Mouse (Mus musculus) CD4-positive, CD25-positive, alpha-beta regulatory T cell, adult 9 weeks (primary cell): ENCODE results near the gene U2af2. TPM values are rescaled to one million over a fixed set of nuclear protein-coding genes. Genes with fewer than 3 reads are reported as not detected.

ENCODE experiments used
- polyA plus RNA-seq: library from polyadenylated mRNA; unstranded; fragments of 100-300 nt; shearing (Covaris generic); gene quantifications from one replicate; pipeline ENCODE4 v1.2.1, GENCODE M21; 2017

U2af2 gene
- polyA plus RNA-seq, result 105 TPM

GRCm38 (mm10) chr7:5061774-5062359 lies at the start of gene U2af2:
Gene U2af2 (plus strand): TSS chr7:5062143.

GRCm38 (mm10) chr7:5014251-5015117 lies 47.5 kb upstream of the U2af2 start, which contains the start of the genes Zfp524 and Fiz1:
Gene Zfp524 (plus strand): TSS chr7:5014415.
Gene Fiz1 (minus strand): TSS chr7:5014697.

GRCm38 (mm10) chr7:5015118-5016001 lies 46.6 kb upstream of the U2af2 start, which contains the start of gene Gm44973:
Gene Gm44973 (plus strand): TSS chr7:5015496.

GRCm38 (mm10) chr7:5020000-5020681 lies 41.8 kb upstream of the U2af2 start, which contains the start of the genes Zfp865 and Ccdc106:
Gene Zfp865 (plus strand): TSS chr7:5020376.
Gene Ccdc106 (plus strand): TSS chr7:5020553.

GRCm38 (mm10) chr7:5033818-5034217 lies 28.1 kb upstream of the U2af2 start, which contains the start of gene 4632433K11Rik:
Gene 4632433K11Rik (plus strand): TSS chr7:5034118.

GRCm38 (mm10) chr7:5038109-5038732 lies 23.7 kb upstream of the U2af2 start, which contains the start of gene Zfp784:
Gene Zfp784 (minus strand): TSS chr7:5038446.

GRCm38 (mm10) chr7:5051193-5052192 lies 10.4 kb upstream of the U2af2 start, which contains the start of gene Zfp580:
Gene Zfp580 (plus strand): TSS chr7:5051538.

GRCm38 (mm10) chr7:5080010-5080751 lies 18.2 kb downstream of the U2af2 start, which contains the start of gene Epn1:
Gene Epn1 (plus strand): TSS chr7:5080235.

GRCm38 (mm10) chr7:5116850-5117249 lies 54.9 kb downstream of the U2af2 start, which contains the start of gene Rfpl4:
Gene Rfpl4 (minus strand): TSS chr7:5116950.

GRCm38 (mm10) chr7:5125549-5126406 lies 63.8 kb downstream of the U2af2 start, which contains the start of gene Rasl2-9:
Gene Rasl2-9 (minus strand): TSS chr7:5125950.

Other genes starting within 250 kb of the U2af2 start
- gene Ube2s, start 249.6 kb upstream of the U2af2 start, polyA plus RNA-seq, result 80.0 TPM
- not detected for gene Shisa7, start 217.4 kb upstream of the U2af2 start, polyA plus RNA-seq
- 44.2 TPM for gene Isoc2b, start 191.9 kb upstream of the U2af2 start, polyA plus RNA-seq
- 1.1 TPM for gene Isoc2a, start 185.0 kb upstream of the U2af2 start, polyA plus RNA-seq
- gene Gm36210, start 155.6 kb upstream of the U2af2 start, polyA plus RNA-seq, result not detected
- 1.9 TPM for gene Zfp628, start 146.9 kb upstream of the U2af2 start, polyA plus RNA-seq
- 0.71 TPM for gene Nat14, start 140.1 kb upstream of the U2af2 start, polyA plus RNA-seq
- gene Ssc5d, start 136.4 kb upstream of the U2af2 start, polyA plus RNA-seq, result not detected
- 0.43 TPM for gene Sbk2, start 97.7 kb upstream of the U2af2 start, polyA plus RNA-seq
- not detected for gene Sbk3, start 91.0 kb upstream of the U2af2 start, polyA plus RNA-seq
- 12.8 TPM for gene Zfp579, start 66.0 kb upstream of the U2af2 start, polyA plus RNA-seq
- gene Zfp524, start 47.7 kb upstream of the U2af2 start, polyA plus RNA-seq, result 31.7 TPM
- gene Fiz1, start 47.4 kb upstream of the U2af2 start, polyA plus RNA-seq, result 29.7 TPM
- gene Gm44973, start 46.6 kb upstream of the U2af2 start, polyA plus RNA-seq, result 17.0 TPM
- 10.5 TPM for gene Zfp865, start 41.8 kb upstream of the U2af2 start, polyA plus RNA-seq
- not detected for gene Ccdc106, start 41.6 kb upstream of the U2af2 start, polyA plus RNA-seq
- gene 4632433K11Rik, start 28.0 kb upstream of the U2af2 start, polyA plus RNA-seq, result not detected
- 5.3 TPM for gene Zfp784, start 23.7 kb upstream of the U2af2 start, polyA plus RNA-seq
- 1.2 TPM for gene Zfp580, start 10.6 kb upstream of the U2af2 start, polyA plus RNA-seq
- 14.3 TPM for gene Epn1, start 18.1 kb downstream of the U2af2 start, polyA plus RNA-seq
- gene Rfpl4, start 54.8 kb downstream of the U2af2 start, polyA plus RNA-seq, result not detected
- not detected for gene Rasl2-9, start 63.8 kb downstream of the U2af2 start, polyA plus RNA-seq
- 0.05 TPM for gene Vmn1r55, start 87.5 kb downstream of the U2af2 start, polyA plus RNA-seq
- gene Vmn1r56, start 134.6 kb downstream of the U2af2 start, polyA plus RNA-seq, result not detected
- not detected for gene Vmn1r57, start 156.3 kb downstream of the U2af2 start, polyA plus RNA-seq